Mouse (Mus musculus) telencephalon, adult 2 months (tissue): ENCODE results near the gene Dhx8.

Experiments
- DNase-seq: peaks from one replicate; pipeline ENCODE4 v3.0.0-alpha.2; 2011; ENCODE audit warnings: low read depth, low spot score

Dhx8 gene

DNA sequence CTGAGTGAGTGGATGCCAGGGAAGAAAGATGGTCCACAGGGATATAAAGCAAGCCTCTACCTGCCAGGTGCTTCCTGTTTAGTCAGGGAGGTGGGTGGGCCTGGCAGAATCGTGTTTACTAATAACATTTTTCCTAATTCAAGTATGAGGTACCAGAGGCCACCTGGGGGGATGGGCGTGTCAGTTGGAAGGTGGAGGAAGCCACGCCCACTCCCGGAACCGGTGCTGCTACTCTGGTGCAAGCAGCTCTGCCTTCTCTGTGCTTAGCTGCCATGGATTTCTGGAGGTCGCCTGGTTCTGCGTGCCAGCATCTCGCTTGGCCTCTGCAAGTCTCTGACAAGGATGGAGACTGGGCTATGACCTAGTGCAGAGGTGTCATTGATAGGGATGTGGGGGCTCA lies 65.4 kb downstream of the Dhx8 start:
- no peak for DNase-seq

DNA sequence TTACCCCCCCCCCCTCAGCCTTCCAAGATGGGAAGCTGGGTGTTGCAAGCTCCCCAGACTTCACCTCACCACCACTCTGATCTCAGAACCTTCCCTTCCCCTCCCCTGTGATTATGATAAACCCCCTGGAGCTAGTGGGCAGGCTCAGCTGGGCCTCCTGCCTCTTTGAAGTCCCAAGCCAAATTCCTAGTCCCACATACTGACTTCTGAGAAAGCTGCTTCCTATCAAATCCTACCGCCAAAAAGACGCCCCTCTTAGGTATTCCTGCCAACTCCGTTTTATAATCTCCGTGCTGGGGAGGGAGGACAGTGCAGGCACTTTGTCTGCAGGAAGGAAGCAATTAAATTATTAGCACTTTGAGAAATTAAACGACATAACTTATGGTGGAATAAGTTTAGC lies 68.7 kb downstream of the Dhx8 start:
- DNase-seq, result no peak

DNA sequence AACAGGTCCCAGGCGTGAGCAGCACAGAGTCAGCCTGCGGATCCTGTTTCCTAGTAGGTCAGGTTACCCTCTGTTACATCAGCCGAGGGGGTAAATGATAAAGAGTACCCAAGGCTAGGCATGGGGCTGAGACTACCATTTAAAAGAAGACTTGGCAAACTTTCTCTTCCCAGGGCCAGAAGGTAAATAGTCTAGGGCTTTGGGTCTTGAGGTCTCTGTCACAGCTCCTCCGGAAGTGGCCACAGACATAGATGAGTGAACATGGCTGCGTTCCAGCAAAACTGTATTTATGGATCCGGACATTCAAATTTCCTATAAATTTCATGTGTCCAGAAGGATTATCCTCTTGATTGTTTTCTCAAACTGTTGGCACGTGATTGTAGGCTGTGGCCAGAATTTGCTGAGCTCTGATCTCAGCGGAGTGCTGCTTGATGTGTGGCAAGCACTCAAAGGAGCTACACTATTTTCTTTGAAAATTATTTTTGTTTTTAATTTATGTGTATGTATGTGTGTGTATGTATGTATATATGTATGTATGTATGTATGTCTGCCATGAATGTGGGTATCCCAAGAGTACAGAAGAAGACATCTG lies 72.5 kb downstream of the Dhx8 start:
- DNase-seq, result no peak

DNA sequence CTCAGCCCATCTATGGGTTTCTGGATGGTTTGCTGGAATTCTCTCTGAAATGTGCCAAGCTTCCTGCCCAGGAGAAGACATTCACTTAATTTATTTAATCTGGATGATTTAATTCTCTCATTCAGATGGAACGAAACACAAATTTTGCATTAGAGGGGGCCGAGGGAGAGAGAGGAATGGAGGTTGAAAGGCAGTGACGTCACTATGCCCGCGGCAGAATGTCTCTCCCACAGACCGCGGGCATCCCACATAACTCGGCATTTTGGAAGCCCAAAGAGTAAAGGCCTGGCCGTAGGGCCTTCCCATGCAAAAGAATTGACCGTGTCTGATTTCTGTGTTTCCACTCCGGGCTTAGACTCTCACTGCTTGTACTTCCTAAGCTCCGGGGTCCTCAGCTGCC lies 74.0 kb downstream of the Dhx8 start:
- DNase-seq, result no peak

DNA sequence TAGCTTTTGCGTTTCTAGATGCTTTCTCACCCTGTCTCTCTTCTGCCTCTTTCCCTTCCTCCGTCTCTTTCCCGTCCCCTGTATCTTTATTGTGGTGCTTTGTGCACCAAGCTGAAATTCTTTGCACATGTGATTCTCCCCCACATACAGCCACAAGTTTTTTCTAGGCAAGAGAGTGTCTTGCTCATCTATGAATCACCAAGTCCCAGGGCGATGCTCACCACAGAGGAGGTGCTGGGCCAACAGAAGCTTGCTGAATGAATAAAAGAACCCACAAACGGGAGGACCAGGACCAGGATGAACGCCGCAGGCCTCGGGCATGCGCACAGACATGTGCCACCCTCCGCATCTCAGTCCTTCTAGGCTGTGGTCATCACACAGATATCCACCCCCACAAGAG lies 74.5 kb downstream of the Dhx8 start:
- DNase-seq, result peak; percentile 60

DNA sequence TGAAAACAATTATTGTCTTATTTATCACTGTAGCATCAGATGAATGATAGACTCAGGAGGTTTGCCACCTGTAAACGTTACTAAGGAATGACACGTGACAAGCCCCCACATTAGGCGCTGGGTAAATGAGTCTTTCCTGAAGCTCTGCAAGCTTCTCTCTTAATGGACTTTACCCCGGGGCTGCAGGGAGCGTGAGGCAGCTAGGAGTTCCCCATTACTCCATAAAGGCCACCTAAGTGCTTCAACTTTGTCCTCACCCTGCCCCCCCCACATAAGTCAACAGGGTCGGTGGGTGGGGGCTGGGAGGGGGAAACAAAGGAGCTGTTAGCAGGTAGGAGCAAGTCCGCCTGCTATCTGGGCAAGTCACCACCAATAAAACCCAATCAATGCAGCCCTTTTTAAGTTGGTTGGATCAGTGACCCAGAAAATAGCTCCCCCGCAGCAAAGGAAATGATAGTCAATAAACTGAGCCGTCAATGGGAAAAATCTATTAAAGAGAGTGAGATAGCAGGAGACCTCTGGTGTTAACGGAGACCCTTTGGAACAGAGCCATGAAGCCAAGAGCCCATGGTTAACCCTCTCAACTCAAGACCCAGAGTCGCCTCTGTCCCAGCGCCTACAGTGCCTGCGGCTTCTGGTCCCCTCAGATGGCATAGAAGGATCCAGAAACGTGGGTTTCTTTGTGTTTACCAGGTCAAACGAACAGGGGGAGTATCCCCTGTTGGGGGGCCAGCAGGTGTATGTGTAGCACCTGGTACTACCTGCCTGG lies 76.5 kb downstream of the Dhx8 start:
- no peak for DNase-seq

DNA sequence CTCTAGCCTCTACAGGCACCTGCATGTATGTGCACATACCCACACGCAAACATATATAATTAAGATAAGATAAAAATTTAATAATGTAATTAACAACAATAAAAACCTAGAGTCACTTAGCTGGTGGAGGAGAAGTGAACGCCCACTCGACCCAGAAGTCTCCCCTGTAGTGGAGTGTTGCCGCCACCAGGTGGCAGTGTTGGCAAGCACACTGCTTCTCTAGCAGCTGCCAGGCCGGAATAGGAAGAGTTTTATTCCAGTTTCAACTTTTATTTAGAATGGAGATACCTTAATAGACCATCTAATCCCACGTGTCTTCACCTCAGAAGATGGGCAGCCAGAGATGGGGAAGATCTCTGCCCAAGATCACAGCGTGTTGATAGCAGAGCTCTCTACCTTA lies 80.5 kb downstream of the Dhx8 start:
- no peak for DNase-seq

DNA sequence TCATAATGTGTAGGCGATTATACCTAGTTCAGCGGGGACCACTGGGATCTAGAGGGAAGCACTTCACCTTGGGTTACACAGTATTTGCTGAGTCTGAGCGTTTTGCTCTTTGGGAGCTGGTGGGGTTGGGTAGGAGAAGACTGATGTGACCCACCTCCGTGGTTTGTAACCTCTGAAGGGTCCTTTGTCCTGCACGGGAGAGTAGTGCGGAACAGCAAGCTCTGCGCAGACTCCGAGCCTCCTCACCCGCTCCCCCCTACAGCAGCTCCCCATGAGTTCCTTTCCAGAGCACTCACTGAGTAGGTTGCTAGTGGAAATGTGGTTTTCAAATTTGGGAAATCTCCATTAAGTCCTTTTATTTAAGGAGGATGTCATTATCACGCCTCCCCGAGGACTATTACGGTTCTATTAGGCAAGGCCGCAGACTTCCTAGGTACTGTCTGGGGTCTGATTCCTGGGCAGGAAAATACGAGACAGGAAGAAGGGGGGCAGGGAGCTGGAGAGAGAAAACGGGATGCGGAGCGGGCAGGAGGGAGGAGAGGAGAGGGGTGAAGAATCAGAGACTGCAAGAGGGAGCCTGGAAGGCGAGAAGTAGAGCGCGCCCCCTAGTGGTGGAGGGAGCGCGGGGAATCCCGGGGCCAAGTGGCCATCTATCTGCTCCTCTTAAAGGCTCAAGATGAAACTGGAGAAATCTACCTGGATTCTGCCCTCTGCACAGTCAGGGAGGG lies 81.8 kb downstream of the Dhx8 start:
- DNase-seq, result no peak

DNA sequence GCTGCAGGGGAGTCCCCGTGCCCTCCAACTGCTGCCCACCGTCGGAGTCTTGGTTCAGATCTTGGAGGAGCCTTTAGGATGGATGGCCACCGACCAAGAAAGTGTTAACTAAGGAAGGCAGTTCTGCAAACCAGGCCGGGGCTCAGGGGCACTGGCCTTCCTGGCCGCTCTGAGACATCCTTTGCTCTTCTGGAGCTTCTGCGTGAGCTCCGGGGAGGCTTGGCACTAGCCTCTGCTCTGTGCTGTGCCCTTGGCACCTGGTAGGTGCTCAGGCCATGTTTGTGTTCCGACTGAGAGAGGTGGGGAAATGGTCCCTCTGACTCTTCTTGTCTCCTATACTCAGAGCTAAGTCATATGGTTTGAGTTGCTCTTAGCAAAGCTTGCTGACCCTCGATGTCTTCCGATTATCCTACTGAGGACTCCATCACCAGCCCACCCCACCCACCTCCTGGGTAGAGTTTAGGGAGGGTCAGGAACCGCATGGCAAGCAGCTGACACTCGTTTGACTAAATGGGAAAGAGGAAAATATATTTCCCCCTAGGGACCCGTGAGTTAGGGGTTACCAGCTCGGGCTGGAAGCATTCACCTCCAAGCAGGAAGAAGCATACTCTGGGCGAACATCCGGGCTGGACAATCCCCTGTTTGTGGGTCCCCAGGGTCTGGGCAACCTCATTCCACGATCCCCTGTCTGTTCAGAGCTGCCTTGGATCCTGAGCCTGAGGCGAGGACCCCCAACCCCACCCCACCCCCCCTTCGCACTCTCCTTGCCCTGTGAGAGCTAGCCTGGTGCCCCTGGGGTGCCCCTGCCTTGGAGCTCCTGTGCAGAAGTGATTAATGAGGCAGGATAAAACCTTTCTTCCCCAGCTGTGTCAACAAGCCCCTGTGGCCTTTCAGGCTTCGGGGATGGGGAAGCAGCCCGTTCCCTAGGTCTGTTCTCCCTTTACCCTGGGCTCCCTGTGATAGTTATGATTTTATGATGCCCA lies 82.7 kb downstream of the Dhx8 start:
- no peak for DNase-seq
